Mouse (Mus musculus): ENCODE measurements around the gene Itgb4. TPM values are rescaled to one million over a fixed set of nuclear protein-coding genes. Genes with fewer than 3 reads are reported as not detected.
"Not testable (repeated sequence)": the region's sequence is repeated elsewhere in the genome, so short reads cannot be mapped to it uniquely, and the experiment has no call there.

Itgb4 gene
- polyA plus RNA-seq, 1 experiment from 2014 or later, result 0.72 TPM

DNA sequence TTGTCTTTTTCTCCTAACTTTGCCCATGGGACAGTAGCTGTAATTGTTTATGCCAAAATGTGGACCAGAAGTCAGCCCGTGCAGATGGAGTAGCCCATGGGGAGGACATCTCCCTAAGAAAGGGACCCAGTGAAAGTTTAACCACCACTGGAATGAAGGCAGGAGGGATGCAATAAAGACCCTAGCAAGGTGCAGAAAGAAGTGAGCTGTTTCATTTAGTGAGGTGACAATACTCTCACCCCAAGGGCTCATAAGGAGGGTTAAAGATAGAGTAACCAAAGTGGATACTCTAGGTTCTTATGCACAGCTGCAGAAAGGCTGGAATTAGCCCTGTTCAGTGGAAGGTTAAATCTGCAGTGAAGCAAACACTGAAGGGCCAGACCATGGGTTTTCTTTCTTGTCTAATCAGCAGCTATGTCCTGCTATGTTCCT, 44.9 kb downstream of the Itgb4 start:
- no peak overlapping the region for H3K9ac ChIP-seq (ENCODE audit: low read length)
- no peak overlapping the region for H3K4me2 ChIP-seq (ENCODE audit: low read depth)
- no peaks in the 10 kb centered on the region for H3K36me3 ChIP-seq (ENCODE audit: control insufficient read depth, insufficient read depth, low read length)
- WGBS, result 35% methylated on average over 1 of the region's 1 CpGs
- no peak overlapping the region for H3K27ac ChIP-seq (ENCODE audit: low read depth, low read length)
- no peaks in the 10 kb centered on the region for H3K9me3 ChIP-seq (ENCODE audit: control insufficient read depth, low read length)
- H3K4me3 ChIP-seq (ENCODE audit: low read depth, low read length), result no peak overlapping the region
- peaks cover 2% of the 10 kb centered on the region; the same call in 1 of the 2 replicates for H3K4me1 ChIP-seq (ENCODE audit: control insufficient read depth, insufficient read depth, low read length)
- DNase-seq (ENCODE audit: low spot score) (no peak), ATAC-seq (ENCODE audit: insufficient read depth, low FRiP score, low TSS enrichment) (no peak)
- no peaks in the 10 kb centered on the region for H3K27me3 ChIP-seq (ENCODE audit: control insufficient read depth, insufficient read depth, low read length)

DNA sequence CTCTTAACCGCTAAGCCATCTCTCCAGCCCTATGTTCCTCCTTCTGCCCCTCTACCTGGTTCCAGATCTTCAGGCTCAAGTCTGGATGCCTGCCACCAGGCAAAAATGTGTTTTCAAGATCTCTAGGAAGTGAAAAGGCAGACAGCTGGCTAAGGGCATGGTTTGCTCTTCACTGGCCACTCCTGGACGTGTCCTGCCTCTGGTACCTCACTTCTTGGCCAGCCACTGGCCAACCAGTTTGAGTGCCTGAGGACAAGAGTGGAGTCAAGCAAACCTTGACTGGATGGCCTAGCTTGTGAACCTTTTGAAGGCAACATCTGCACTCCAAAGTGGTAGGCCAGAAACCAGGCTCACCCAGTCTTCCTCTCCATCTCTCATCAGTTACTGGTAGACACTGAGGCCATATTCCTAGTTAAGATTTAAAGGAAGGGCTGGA, 45.5 kb downstream of the Itgb4 start:
- 81% methylated on average over 2 of the region's 2 CpGs for WGBS

DNA sequence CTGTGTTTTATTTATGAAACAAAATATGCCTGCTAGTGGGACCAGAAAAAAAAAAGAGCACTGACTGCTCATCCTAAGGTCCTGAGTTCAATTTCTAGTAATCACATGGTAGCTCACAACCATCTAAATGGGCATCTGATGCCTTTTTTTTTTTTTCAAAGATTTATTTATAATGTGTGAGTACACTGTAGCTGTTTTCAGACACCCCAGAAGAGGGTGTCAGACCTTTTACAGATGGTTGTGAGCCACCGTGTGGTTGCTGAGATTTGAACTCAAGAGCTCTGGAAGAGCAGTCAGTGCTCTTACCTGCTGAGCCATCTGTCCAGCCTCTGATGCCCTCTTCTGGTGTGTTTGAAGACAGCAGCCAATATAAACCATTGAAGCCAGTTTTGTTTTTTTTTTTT, 46.0 kb downstream of the Itgb4 start:
- DNase-seq (ENCODE audit: low spot score), result no peak
- no peak overlapping the region for H3K4me2 ChIP-seq (ENCODE audit: low read depth)
- no peaks in the 10 kb centered on the region for H3K36me3 ChIP-seq (ENCODE audit: control insufficient read depth, insufficient read depth, low read length)
- no peaks in the 10 kb centered on the region for H3K9me3 ChIP-seq (ENCODE audit: control insufficient read depth, low read length)
- H3K9ac ChIP-seq (ENCODE audit: low read length), result no peak overlapping the region
- no peak overlapping the region for H3K4me3 ChIP-seq (ENCODE audit: low read depth, low read length)
- H3K27ac ChIP-seq (ENCODE audit: low read depth, low read length), result no peak overlapping the region
- H3K4me1 ChIP-seq (ENCODE audit: control insufficient read depth, insufficient read depth, low read length), result peaks cover 2% of the 10 kb centered on the region; the same call in 1 of the 2 replicates
- WGBS, result 50% methylated on average over 1 of the region's 1 CpGs
- H3K27me3 ChIP-seq (ENCODE audit: control insufficient read depth, insufficient read depth, low read length), result no peaks in the 10 kb centered on the region
- no peak for ATAC-seq (ENCODE audit: insufficient read depth, low FRiP score, low TSS enrichment)

More for the DNA sequence above, 45.5 kb downstream of the Itgb4 start:
- H3K9ac ChIP-seq (ENCODE audit: low read length), result no peak overlapping the region
- H3K4me1 ChIP-seq (ENCODE audit: control insufficient read depth, insufficient read depth, low read length), result peaks cover 2% of the 10 kb centered on the region; the same call in 1 of the 2 replicates
- no peak overlapping the region for H3K27ac ChIP-seq (ENCODE audit: low read depth, low read length)
- peak; percentile 53 for DNase-seq (ENCODE audit: low spot score)
- no peak for ATAC-seq (ENCODE audit: insufficient read depth, low FRiP score, low TSS enrichment)
- no peaks in the 10 kb centered on the region for H3K27me3 ChIP-seq (ENCODE audit: control insufficient read depth, insufficient read depth, low read length)
- no peaks in the 10 kb centered on the region for H3K9me3 ChIP-seq (ENCODE audit: control insufficient read depth, low read length)
- H3K4me2 ChIP-seq (ENCODE audit: low read depth), result no peak overlapping the region
- no peaks in the 10 kb centered on the region for H3K36me3 ChIP-seq (ENCODE audit: control insufficient read depth, insufficient read depth, low read length)
- no peak overlapping the region for H3K4me3 ChIP-seq (ENCODE audit: low read depth, low read length)

DNA sequence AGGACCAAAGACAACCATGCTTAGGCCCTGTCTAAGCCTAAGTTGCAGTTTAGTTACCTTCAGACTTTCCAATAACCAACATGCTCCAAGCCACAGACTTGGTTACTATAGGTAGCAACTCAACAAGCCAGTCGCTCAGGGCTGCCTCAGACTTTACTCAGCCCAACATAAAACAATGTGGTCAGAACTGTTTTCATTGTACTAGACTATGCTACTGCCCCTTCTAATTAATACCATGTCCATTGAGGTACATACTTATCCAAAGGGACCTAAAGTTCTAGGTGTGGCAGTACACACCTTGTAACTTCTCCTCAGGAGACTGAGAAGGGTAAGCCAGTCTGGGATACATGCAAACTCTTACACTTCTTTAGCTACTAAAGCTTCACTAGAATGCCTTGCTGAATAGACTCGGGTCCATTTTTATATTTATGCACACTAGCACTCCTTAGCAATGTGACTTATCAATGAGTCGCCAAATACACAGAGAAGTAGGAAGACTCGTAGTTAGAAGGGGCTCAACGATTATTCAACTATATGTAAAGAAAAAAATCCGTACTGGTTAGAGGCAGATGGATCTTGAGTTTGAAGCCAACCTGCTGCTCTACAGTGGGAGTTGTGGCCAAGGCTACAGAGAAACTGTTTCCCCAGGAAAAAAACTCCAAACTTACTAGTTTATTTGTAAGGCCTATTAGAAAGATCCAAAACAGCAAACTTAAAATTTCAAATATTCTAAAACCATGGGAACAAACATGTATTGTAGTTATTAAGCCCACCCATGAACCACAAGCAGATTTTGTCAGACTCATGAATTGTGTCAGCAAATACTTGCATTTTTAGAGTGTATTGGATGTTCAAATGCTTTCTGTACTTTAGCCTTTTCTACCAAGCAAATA, 47.1 kb downstream of the Itgb4 start:
- ATAC-seq (ENCODE audit: insufficient read depth, low FRiP score, low TSS enrichment) (no peak), DNase-seq (ENCODE audit: low spot score) (no peak)
- no peaks in the 10 kb centered on the region for H3K9me3 ChIP-seq (ENCODE audit: control insufficient read depth, low read length)
- peak overlapping the region; percentile 12; the same call in 1 of the 2 replicates for H3K4me3 ChIP-seq (ENCODE audit: low read depth, low read length)
- no peaks in the 10 kb centered on the region for H3K36me3 ChIP-seq (ENCODE audit: control insufficient read depth, insufficient read depth, low read length)
- H3K4me2 ChIP-seq (ENCODE audit: low read depth), result no peak overlapping the region
- no peaks in the 10 kb centered on the region for H3K27me3 ChIP-seq (ENCODE audit: control insufficient read depth, insufficient read depth, low read length)
- H3K4me1 ChIP-seq (ENCODE audit: control insufficient read depth, insufficient read depth, low read length), result peaks cover 2% of the 10 kb centered on the region; the same call in 1 of the 2 replicates
- H3K27ac ChIP-seq (ENCODE audit: low read depth, low read length), result no peak overlapping the region
- WGBS, result 85% methylated on average over 6 of the region's 6 CpGs
- no peak overlapping the region for H3K9ac ChIP-seq (ENCODE audit: low read length)

DNA sequence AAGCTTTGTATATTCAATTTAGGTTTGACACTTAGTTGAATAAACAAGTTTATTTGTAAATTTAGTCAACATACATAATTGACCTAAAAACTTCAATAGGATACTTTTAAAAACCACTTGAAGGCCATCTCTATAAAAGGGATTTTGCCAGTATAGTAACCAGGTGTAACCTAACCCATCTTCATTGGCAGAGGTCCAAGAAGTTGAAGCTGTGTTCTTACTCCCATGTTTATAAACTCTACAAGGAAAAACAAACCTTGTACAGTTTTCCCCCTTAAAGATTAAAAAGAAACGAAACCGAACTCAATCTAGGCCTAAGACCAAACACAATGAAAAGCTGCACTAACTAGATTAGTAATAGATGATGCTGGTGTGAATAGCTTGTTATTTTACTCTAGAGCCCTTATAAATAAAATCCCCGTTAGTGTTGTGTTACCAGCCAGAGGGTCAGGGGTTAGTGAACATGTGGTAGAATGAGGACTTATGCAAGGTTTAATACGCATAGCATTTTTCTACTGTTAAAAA, 47.8 kb downstream of the Itgb4 start:
- Histone ChIP-seq H3K27me3 (ENCODE audit: control insufficient read depth, insufficient read depth, low read length) (no peaks in the 10 kb centered on the region), H3K36me3 (ENCODE audit: control insufficient read depth, insufficient read depth, low read length) (no peaks in the 10 kb centered on the region), H3K4me3 (ENCODE audit: low read depth, low read length) (peak overlapping the region; percentile 19), H3K9ac (ENCODE audit: low read length) (no peak overlapping the region), H3K4me2 (ENCODE audit: low read depth) (peak overlapping the region; percentile 44), H3K4me1 (ENCODE audit: control insufficient read depth, insufficient read depth, low read length) (peaks cover 2% of the 10 kb centered on the region; the same call in 1 of the 2 replicates), H3K27ac (ENCODE audit: low read depth, low read length) (no peak overlapping the region), H3K9me3 (ENCODE audit: control insufficient read depth, low read length) (no peaks in the 10 kb centered on the region)
- 86% methylated on average over 4 of the region's 4 CpGs for WGBS
- ATAC-seq (ENCODE audit: insufficient read depth, low FRiP score, low TSS enrichment) (no peak), DNase-seq (ENCODE audit: low spot score) (no peak)

DNA sequence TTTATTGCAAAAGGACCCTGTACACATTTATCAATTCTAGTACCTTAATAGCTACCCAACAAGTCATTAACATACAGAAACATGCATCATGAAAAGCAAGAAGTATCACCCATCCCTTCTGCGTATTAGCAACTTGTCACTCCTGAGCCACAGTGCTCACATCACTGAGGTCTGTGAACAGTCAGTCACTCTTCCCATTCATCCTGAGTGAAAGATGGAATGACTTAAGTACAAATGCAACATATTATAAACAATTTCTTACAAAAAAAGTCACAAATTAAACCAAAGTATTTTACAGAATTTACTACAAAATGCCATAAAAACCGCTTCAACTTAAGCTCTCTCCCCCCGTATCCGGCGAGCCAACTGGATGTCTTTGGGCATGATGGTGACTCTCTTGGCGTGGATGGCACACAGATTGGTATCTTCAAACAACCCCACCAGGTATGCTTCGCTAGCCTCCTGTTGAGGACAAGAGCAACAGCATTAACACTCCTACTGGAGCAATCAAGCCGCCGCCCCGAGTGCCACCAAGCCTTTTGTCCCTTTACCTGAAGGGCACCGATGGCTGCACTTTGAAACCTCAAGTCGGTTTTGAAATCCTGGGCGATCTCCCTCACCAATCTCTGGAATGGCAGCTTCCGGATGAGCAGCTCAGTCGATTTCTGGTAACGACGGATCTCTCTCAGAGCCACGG, 48.7 kb downstream of the Itgb4 start:
- not testable (repeated sequence) for DNase-seq (ENCODE audit: low spot score); H3K4me1 ChIP-seq (ENCODE audit: control insufficient read depth, insufficient read depth, low read length)

DNA sequence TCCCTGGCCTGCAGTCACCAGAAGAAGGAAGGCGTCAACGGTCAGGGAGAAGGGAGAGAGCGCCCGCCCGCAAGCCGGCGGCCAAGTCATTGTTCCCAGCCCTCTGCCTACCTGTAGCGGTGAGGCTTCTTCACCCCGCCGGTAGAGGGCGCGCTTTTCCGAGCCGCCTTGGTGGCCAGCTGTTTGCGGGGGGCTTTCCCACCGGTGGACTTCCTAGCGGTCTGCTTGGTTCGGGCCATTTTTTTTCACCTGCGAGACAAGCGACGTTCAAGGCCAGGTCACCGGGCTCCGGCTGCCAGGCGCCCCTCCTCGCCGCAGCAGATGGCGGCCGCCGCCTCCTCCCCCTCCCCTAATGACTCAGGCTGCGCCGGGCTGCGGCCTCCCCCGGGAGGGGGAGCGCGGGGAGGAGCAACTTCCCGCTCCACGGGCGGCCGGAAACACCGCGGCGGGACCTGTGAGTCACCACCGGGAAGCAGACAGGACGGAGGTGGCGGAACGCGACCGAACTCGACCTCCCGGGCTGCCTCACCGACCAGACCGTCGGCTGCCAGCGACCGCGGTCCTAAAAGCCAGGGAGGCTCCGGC, 49.4 kb downstream of the Itgb4 start:
- Histone ChIP-seq H3K27ac (ENCODE audit: low read depth, low read length) (peak overlapping the region; percentile 99), H3K9me3 (ENCODE audit: control insufficient read depth, low read length) (no peaks in the 10 kb centered on the region), H3K27me3 (ENCODE audit: control insufficient read depth, insufficient read depth, low read length) (no peaks in the 10 kb centered on the region), H3K36me3 (ENCODE audit: control insufficient read depth, insufficient read depth, low read length) (no peaks in the 10 kb centered on the region), H3K4me1 (ENCODE audit: control insufficient read depth, insufficient read depth, low read length) (peaks cover 2% of the 10 kb centered on the region; the same call in 1 of the 2 replicates), H3K4me2 (ENCODE audit: low read depth) (peak overlapping the region; percentile 45), H3K4me3 (ENCODE audit: low read depth, low read length) (peak overlapping the region; percentile 98), H3K9ac (ENCODE audit: low read length) (peak overlapping the region; percentile 99)
- under 1% methylated on average over 50 of the region's 57 CpGs for WGBS
- DNase-seq (ENCODE audit: low spot score) (peak; percentile 81), ATAC-seq (ENCODE audit: insufficient read depth, low FRiP score, low TSS enrichment) (peak; percentile 35; the same call in 1 of the 2 replicates)

More for the DNA sequence above, 48.7 kb downstream of the Itgb4 start:
- peak overlapping the region; percentile 99 for H3K9ac ChIP-seq (ENCODE audit: low read length)
- H3K27me3 ChIP-seq (ENCODE audit: control insufficient read depth, insufficient read depth, low read length); H3K9me3 ChIP-seq (ENCODE audit: control insufficient read depth, low read length); ATAC-seq (ENCODE audit: insufficient read depth, low FRiP score, low TSS enrichment); H3K36me3 ChIP-seq (ENCODE audit: control insufficient read depth, insufficient read depth, low read length): not testable (repeated sequence)
- 8% methylated on average over 18 of the region's 18 CpGs for WGBS
- peak overlapping the region; percentile 99 for H3K27ac ChIP-seq (ENCODE audit: low read depth, low read length)
- peak overlapping the region; percentile 98 for H3K4me3 ChIP-seq (ENCODE audit: low read depth, low read length)
- peak overlapping the region; percentile 45 for H3K4me2 ChIP-seq (ENCODE audit: low read depth)

DNA sequence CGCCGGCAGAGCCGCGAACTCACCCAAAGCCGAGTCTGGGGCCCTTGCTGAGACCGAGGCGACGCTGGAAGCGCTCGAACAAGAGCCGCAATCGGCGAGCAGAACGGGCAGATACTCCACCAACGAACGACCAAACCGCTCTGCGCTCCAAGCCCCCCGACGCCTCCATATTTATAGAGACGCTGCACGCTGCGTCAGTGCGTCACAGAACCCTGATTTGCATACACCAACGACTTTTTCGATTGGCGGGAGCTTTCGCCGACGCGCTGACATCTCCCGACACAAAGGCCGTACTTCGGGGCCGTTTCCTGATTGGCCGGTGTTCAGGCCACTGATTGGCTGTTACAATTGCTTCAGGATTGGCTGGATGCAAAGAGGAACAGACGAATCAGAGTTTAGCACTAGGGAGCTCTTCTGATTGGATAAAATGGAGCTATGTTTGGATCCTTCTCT, 49.9 kb downstream of the Itgb4 start:
- no peaks in the 10 kb centered on the region for H3K9me3 ChIP-seq (ENCODE audit: control insufficient read depth, low read length)
- peak overlapping the region; percentile 98 for H3K4me3 ChIP-seq (ENCODE audit: low read depth, low read length)
- H3K4me1 ChIP-seq (ENCODE audit: control insufficient read depth, insufficient read depth, low read length), result peaks cover 2% of the 10 kb centered on the region; the same call in 1 of the 2 replicates
- WGBS, result under 1% methylated on average over 37 of the region's 37 CpGs
- peak overlapping the region; percentile 99 for H3K27ac ChIP-seq (ENCODE audit: low read depth, low read length)
- peak; percentile 97 for DNase-seq (ENCODE audit: low spot score)
- H3K36me3 ChIP-seq (ENCODE audit: control insufficient read depth, insufficient read depth, low read length), result no peaks in the 10 kb centered on the region
- ATAC-seq (ENCODE audit: insufficient read depth, low FRiP score, low TSS enrichment), result peak; percentile 96
- H3K9ac ChIP-seq (ENCODE audit: low read length), result peak overlapping the region; percentile 99
- no peaks in the 10 kb centered on the region for H3K27me3 ChIP-seq (ENCODE audit: control insufficient read depth, insufficient read depth, low read length)
- H3K4me2 ChIP-seq (ENCODE audit: low read depth), result peak overlapping the region; percentile 45; the same call in 1 of the 2 replicates
